Mouse (Mus musculus) brain, embryonic 18.5 days (tissue): Measurements from ENCODE around the gene Acox3.
"Not testable (repeated sequence)": the region's sequence is repeated elsewhere in the genome, so short reads cannot be mapped to it uniquely, and the experiment has no call there.

Source experiments
- DNase-seq: peaks from one replicate; pipeline ENCODE4 v3.0.0-alpha.2; 2012; ENCODE audit warnings: low read depth, low spot score

The Acox3 gene

DNA sequence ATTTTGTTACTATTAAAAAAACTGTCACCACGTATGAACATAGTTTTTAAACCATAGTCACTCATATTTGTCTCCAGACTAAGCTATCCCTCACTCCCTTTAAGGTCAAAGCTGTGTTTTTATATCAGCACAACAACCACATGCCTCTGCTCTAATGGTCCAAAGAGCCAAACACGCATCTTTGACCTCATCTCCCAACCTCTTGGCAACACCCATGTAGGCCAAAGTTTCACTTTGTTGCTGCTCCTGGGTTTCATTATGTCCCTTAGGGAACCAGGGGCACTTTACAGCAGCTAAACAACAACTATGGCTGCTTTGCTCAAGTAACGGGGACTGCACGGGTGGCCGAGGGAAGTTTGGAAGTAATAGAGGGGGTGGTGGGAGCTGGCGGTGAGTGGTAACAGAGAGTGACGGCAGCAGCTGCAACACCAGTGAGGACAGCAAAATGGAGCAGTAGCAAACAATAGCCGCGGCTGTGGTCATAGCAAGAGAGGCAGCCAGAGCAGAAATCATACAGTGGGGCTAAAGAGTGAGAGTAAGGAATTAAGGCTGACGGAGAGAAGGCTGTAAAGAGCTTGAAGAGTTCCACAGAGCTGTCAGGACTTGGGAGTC lies 6.3 kb upstream of the Acox3 start:
- DNase-seq: no peak

DNA sequence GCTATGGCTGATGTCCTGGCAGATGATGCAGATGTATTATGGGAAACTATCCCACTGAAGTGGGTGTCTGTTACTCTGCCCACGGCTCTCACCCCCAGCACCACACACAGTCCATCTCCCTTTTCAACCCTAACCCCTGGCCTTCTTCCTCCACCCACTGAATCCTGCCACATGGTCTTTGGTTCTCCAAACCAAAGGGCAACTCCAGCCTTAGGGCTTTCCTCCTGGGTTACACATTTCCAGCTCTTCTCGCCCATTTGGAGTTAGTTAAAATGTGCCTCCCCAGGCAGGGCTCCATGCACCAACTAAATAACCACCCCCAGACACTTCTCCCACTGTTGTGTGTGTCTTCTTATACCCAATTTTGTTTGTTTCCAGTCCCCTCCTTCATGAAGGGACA lies 4.4 kb upstream of the Acox3 start:
- no peak for DNase-seq

DNA sequence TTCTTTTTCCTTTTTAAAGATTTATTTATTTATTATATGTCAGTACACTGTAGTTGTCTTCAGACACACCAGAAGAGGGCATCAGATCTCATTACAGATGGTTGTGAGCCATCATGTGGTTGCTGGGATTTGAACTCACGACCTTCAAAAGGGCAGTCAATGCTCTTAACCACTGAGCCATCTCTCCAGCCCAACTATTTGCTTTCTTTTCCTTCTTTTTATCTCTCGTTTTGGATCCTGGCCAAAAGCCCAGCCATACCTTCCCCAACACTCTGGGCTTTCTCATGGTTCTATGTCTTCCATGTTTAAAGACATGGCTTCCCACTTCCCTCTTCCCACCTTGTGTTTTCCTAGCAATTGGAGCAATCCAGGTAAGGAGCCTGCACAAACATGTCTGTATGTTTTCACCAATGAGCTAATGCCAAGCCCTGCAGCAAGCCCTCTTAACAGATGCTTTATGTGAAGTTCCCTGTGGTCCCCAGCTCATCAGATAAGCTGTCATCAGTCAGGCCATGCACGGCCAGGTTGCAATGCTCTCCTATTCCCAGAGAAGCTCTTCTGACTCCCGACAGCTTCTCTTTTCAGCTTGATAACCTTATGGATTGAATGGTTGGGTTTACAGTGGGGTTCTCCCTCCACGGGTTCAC lies 3.5 kb upstream of the Acox3 start:
- DNase-seq: no peak

DNA sequence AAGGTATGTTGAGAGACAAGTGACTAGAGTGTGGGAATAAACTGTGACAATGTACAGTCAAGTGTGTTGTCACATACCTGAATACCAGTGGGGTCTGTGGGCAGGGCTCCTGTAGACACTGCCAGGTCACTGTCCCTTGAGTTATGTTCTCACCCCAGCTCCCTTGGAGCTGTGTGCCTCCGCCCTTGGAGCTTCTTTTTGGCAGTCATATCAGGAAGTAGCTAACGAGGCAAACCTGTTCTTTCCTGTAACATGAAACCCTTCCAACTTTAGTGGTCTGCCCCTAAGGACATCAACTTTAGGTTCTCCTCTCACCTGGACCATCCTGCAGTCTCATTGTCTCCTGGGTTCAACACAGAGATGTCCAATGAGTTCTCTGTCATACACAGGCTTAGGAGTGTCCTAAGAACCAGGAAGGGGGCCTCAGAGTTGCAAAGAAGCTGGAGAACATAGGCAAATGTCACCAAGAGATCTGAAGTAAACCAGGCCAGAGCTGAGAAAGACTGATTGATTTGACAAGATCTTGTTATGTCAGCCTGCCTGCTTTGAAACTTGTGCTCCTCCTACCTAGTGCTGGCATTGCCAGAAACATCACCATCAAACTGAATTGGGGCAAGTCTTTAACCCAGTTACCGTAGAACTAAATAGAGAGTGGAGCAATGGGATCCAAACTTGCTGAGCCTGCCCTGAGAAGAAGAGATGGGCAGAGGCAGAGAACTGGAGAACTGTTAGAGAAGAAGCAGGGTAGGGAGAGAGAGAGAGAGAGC lies 2.5 kb upstream of the Acox3 start:
- DNase-seq: no peak

DNA sequence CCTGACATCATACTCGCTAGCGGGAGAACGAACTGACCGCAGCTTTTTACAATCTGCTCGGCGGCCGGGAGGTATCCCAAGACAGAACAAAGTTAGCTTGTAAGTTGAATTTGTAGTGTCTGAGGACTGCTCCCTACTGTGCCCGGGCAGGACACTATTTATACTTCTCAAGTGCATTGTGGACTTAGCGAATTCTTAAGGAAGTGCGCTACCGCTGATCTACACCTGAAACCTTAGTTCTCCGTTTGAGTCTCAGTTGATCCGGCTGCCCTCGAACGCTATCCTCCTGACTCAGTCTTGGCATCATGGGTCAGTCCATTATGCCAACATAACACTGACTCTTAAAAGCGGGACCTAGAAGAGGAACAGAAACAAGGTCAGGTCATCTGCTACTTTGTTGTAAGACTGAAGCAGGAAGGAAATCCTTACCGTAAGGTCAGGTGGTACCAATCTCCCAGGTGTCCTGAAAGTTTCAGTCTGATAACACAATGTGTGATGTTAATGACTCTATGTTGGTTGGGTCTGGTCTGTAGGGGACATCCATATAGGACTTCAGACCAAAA lies 462 bp downstream of the Acox3 start:
- no peak for DNase-seq

DNA sequence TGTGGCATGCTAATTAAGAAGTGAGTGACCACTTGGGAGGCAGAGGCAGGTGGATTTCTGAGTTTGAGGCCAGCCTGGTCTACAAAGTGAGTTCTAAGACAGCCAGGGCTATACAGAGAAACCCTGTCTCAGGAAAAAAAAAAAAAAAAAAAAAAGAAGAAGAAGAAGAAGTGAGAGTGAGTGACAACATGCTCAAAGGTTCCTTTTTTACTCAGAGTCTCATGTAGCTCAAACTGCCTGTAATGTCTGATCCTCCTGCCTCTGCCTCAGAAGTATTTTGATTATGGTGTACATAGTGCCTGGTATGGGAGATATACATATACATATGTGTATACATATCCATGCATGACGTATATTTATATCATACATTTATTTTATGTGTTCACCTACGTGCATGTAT lies 1.4 kb downstream of the Acox3 start:
- not testable (repeated sequence) for DNase-seq

DNA sequence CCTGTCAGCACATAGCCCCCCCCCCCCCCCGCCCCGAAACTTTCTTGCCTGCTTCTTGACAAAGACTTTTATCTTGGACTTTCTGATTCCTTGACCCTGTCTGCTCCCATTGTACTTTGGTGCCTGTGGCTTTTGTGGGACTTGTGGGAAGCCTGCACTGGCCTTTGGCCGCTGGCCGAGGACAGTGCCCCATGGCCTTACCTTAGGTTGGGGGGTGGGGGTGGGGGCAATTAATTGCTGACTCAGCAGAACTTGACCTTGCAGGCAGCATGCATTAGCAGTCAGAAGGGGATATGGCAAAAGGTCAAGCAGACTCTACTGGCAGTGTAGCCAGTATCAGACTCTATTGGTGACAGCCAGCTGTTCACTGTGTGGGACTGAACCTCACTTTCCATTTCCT lies 8.7 kb downstream of the Acox3 start:
- DNase-seq: no peak

DNA sequence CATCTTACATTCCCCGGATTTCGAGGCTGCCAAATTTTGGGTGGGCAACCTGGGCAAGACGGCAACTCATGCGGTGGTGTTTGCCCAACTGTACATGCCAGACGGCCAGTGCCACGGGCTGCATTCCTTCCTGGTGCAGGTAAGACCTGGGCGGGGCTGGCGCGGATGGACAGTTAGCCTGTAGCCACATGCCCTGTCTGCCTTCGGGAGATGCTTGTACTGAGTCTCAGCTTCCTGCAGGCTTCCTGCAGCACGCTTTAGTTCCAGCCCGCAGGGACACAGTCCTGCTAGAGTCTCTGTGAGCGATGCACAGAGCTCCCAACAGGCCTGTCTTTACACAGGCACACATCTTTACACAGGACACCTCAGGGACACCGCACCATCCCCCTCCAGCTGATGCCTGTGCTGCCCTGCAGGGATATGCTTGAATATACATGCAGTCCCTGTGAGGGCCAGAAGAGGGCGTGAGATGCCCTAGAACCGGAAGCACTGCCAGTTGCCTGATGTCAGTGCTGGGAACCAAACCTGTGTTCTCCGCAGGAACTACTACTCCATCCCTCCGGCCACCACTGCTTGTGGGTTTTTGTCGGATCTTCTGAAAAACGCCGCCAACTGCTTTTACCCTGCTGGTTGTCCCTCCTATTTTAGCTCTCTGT lies 9.4 kb downstream of the Acox3 start:
- DNase-seq: no peak

DNA sequence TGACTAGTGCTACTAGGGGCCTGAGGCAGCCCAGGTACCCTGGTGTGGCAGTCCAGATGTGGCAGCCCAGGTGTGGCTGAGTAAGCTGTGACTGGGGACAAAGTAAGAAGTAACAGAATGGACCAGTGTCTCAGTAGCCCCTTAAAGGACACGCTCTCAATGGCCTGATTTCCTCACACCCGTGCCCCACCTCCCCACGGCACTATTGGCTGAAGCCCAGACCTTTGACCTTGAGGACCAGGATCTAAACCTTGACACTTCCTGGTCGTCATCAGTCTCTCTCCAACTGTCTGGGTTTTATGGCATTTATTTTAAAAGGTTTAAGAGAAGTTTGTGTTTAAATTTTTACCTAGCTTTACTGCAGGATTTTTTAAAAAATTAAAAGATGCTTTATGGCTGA lies 10.0 kb downstream of the Acox3 start:
- no peak for DNase-seq

DNA sequence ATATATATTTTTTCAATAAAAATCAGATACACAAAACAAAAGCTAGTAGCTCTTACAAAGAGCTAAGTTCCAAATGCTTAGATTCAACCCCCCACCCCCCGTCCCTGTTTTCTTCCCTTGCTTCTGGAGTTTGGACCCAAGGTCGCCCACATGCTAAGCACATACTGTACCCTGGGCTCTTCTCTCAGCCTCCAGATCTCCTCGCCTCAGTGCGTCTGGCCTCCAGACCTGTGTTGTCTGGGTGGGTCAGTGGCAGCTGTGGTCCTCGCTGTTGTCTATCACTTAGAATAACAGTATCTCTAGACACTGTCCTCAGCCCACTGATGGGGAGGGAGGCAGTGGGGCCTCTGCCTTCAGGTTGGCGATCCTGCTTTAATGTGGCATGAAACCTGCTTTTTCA lies 10.4 kb downstream of the Acox3 start:
- DNase-seq: no peak

DNA sequence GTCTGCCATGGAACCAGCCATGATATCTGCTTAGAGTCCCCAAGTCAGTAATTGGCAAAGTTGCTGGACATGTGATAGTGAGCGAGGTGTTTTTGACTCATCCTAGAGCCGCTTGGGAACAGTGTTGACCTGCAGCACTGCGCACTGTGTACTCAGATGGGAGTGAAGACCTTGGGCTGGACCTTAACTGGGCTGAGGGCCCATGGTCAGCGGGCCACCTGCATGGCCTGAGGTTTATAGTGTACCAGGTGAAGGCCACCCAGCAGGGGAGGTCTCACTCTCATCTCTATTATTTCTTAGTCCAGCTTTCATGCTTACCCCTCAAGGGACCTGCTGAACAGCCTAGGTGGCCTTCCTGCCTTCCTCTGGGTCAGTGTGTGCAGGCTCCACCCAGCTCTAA lies 11.9 kb downstream of the Acox3 start:
- DNase-seq: no peak

DNA sequence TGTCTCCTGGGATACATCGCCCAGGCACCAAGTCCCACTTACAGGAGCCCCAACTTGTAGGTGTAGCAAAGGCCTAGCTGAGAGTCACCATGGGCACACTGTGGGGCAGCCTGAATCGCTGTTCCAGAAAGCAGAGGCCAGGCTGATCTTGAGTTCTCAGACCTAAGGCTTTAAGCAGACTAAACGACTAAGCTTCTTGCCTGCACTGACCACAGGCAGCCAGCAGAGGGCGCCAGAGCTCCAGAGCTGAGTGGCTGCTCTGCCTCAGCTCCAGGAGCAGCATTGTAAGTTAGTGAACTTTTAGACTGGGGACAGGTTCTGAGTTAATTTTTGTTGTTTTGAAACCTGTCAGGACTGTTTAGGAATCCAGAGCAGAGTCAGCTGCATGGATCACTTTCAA lies 12.9 kb downstream of the Acox3 start:
- peak; percentile 47 for DNase-seq

DNA sequence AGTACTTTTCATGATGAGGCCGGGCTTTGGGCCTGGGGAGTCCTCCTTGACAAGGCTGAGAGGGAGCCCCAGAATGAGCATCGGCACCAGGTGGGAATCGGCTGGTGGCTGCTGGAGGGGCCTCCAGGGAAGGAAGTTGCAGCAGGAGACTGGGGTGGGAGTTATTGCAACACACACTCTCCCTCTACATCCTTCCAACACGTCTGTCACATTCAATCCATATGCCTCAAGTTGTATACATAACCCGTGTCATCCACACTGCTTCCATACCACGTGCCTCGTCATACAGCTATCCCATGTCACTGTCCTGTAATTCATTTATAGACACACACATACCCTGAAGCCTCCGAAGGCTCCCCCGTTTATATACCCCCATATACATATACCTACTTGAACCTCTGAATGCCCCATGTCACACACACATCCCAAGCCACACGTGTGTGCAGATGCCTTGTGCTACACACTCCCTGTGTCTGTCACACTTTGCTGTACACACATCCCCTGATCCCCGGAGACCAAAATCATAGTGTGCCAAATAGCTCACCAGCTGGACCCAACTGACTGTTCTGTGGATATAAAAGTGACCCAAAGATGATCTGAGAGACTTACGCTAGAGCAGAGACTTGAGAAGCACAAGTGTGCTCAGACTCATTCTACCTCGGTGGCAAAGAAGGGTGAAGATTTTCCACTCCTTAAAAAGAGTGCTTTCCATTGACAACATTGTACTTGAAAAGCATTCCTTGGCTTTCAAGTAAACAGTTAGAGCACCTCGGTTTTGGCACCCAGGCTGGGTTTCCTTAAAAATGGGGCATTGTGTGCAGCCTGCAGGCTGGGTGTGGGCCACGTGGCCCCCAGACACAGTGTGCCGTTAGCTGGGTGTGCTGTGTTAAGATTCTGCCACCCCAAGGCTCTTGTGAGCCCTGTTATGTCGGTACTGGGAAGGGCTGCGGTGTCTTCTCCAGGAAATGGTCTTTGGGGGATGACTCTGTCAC lies 13.6 kb downstream of the Acox3 start:
- no peak for DNase-seq

DNA sequence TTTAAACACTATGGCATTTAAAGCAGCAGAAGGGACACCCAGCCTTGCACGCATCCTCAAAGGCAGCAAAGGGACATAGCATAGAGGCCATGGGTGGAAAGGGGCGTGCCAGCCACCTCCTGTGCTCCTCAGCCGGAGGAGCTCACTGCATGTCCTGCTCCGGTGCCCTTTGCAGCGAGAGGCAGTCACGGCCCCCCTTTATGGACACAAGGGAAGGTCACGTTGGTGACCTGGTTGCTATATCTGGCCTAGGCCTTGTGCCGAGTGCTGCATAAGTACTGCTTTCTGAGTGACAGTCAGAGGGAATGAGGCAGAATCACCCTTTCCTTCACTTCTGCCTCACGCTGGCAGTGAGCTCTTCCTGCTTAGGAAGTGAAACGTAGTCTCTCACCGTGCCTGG lies 17.4 kb downstream of the Acox3 start:
- no peak for DNase-seq

DNA sequence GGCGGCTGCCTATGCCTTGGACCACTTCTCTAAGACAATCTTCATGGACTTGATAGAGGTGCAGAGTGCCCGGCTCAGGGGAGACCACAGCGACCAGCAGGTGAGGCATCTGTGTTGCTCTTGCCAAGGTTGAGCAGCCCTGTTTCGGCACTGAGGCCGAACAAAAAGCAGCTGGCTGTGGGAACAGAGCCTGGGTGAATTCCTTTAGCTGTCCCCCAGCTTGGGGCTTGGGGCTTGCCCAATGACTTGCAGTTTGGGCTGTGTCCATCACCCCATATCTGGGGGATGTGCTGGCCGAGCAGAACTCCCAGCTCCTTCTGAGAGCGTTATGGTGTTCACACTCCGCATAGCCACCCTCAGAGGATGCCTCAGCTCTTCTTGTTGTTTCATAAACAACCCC lies 18.7 kb downstream of the Acox3 start:
- DNase-seq: no peak

DNA sequence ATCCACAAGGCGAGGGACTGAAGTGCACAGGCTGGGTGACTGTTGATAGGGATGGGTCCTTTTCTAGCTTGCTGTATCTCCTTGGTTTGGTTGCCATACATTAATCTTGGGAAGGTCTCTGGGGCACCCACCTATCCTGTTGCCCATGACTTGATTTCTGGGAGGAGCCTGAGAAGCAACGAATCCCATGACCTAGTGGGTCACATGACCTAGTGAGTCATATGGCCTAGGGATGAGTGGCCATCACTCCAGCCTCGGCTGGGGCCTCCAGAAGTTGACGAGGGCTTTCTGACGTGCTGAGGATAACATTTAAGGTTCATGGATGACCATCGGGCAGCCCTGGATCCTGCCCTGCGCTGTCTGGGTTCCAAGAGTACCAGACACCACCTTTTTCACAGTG lies 22.5 kb downstream of the Acox3 start:
- no peak for DNase-seq

DNA sequence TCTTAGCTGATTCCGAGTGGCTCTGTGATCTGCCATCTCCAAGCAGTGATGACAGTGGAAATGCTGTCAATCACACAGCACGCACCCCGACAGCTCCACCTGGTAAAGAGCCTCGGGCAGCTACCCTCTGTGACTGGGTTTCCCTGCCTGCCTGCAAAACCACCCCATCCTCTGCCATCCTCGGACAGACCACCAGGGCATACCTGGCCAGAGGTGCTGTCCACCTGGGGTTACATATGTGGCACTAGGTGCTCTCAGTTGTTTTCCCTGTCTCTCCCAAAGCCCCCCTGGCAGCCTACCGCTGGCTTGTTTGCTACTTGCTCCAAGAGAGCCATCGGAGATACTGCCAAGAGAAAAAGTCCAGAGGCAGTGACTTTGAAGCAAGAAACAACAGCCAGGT lies 24.0 kb downstream of the Acox3 start:
- DNase-seq: no peak

DNA sequence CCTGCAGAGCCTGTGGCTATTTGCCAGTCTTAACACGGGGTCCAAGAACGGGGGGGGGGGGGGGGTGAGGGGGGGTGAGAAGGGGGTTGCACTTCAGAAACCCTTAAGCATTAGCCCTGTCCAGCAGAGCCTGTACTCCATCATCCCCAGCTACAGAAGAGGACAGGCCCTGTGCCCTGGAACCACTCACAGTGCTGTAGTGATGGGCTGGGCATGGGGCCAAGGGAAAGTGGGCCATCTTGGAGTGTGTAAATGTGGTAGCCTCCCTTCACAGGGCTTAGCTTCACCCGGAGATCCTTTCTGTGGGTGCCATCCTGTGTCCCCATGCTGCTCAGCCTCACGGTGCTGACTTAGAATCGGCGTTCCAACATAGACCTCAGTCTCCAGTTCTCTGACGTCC lies 24.9 kb downstream of the Acox3 start:
- DNase-seq: no peak

DNA sequence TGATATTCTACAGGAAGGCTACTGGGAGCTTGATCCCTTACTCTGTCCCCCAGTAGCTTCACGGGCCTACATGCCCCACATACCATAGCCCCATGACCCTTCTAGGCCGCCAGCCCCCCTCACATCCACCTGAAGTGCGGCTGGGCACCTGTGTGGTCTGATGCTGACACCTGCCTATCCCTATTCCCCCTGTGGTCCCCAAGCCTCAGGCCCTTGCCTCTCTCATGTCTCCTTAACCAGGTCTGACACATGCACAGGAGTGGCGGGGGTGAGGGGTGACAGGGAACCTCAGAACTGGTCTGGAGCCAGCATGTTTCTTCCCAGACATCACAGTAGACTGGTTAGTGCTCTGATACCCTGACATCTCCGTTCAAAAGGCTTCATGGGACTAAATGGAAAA lies 25.7 kb downstream of the Acox3 start:
- no peak for DNase-seq

DNA sequence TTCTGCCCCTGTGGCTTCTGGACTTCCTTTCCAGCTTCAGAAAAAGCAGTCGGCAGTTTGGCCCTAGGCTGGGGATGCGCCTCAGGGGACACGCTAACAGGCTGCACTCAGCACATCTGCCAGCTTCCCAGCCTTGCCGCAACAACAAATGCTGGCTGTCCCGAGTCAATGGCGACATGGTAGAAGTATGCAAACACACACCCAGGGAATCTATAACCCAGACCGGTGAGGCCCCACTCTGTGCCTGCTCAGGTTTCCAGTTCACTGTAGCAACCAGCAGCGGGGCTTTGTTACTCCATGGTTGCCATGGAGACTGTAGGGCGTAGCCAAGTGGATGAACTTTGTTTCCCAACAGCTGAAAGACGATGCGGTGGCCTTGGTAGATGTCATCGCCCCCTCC lies 26.5 kb downstream of the Acox3 start:
- DNase-seq: no peak

DNA sequence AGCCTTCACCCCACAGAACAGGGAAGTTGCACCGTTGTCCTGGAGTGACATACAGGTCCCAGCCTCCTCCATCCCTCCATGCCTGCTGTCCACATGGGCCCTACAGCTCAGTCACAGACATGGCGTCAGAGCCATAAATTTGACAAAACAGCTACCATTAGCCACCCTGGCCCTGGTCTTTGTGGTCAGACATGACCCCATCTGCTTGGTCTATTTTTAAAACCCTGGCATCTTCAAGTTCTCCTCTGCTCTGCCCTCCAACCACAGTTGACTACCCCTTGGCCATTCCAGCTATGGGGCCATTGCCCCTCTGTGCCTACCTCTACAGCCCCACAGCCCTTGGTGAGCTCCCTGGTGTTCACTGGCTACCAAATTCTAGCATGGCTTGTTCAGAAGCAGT lies 27.1 kb downstream of the Acox3 start:
- no peak for DNase-seq
